Mouse (Mus musculus): ENCODE measurements around the gene Cmtr2.

Cmtr2 gene

GRCm38 (mm10) chr8:110253986-110254385 lies 38.5 kb downstream of the Cmtr2 start:
- no peak for DNase-seq (ENCODE audit: low spot score in 2 of 2)

DNA sequence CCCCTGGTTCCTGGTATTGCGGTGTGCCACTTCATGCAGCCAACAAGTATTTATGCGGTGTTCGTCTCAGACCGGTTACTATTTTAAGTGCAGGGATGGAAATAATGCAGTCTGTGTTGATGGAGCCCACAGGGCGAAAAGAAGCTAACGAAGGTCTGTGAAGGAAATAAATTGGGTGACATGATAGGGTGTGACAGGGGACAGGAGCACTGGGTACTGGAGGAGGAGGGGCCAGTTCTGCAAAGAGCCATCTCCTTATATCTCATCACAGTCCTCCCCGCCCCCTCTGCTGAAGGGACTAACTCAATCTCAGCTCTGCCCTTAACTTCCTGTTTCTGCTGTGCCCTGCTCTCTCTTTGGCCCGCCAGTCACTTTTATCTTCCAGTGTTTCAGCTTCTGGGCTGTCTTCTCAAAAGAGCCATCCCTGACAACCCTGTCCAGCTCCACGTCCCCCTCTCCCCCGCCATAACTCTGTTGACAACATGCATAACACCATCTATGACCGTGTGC lies 50.4 kb downstream of the Cmtr2 start:
- DNase-seq (ENCODE audit: low spot score in 2 of 2): no peak

GRCm38 (mm10) chr8:110266741-110267140 lies 51.3 kb downstream of the Cmtr2 start, which contains the start of gene Hydin:
Hydin (plus strand) TSS chr8:110266977.
- DNase-seq (ENCODE audit: low spot score in 2 of 2): peak in 1 of 2 experiments; percentile 28

- DNase-seq (ENCODE audit: low spot score in 2 of 2): no peak
Observed at GRCm38 (mm10) chr8:110267268-110267667, 51.8 kb downstream of the Cmtr2 start.

GRCm38 (mm10) chr8:110270659-110271058 lies 55.2 kb downstream of the Cmtr2 start:
- DNase-seq (ENCODE audit: low spot score in 2 of 2): no peak

DNA sequence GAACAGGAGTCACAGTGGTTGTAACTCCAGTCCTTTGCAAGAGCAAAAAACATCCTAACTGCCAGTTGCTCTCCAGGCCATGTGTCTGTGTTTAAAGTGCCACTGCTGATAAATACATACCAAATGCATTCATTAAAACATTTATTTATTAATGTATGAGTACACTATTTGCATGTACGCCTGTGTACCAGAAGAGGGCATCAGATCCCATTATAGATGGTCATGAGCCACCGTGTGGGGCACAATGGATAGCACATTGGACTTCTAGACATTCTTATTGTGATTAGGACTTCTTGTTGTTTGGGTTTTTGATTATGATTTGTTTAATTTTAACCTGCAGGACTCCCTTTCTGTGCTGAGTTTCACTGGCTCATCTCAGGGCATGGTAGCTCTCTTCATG lies 57.9 kb downstream of the Cmtr2 start:
- DNase-seq (ENCODE audit: low spot score in 2 of 2): no peak

Data from spleen, postnatal 10 days (tissue).